Mouse (Mus musculus): ENCODE measurements around the gene Ezh2. TPM values are rescaled to one million over a fixed set of nuclear protein-coding genes. Genes with fewer than 3 reads are reported as not detected.

Ezh2 gene
- total RNA-seq (2023): 10 to 100 TPM; 37.4 to 46.8 TPM

DNA sequence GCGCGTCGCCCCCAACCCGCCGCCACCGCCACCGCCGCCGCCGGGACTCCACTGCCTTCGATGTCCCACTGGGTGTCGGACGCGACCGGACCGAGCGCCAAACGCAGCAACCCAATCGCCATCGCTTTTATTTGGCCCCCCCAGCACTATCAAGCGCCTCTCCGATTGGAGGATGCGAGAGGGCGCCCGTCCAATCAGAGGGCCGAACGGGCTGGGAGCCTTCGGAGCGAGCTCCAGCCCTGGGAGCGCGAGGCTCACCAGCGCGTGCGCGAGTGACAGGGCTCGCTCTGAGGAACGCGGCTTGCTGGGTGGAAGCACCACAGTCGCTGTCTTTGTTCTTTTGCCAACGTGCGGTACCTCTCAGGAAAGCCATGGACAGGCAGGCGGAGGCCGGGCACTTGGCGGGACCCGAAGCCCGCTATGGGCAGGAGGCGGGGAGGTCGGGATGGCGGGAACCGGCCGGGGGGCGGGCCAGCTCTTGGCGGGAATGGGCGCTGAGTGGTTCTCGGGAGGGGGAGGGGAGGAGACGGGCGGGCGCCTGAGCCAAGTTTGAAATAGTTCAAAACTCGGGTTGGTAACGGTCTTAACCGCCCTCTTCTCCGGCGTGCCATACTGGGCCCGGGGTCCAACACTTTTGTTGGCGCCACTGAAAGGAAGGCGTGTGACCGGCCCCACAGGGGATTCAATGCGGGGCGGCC lies at the start of gene Ezh2:
Gene Ezh2 (minus strand): TSS at position 416 of the 698 bp plus-strand sequence.

Other genes with a start within 250 kb of the Ezh2 start
- 10 to 100 TPM; 81.1 to 83.4 TPM for gene Cul1, start 141.9 kb downstream of the Ezh2 start, total RNA-seq (2023)
- gene Pdia4, start 218.1 kb upstream of the Ezh2 start, total RNA-seq (2023): 10 to 100 TPM; 75.3 to 82.5 TPM
- under 1 TPM; 0.24 to 0.58 TPM for gene Zfp786, start 235.5 kb upstream of the Ezh2 start, total RNA-seq (2023)
- 10 to 100 TPM; 35.8 to 39.5 TPM for gene Zfp398, start 240.3 kb upstream of the Ezh2 start, total RNA-seq (2023)

Measured in T-cell, adult 66 days (primary cell).